Mouse (Mus musculus): ENCODE results near the gene Pcnx3. TPM values are rescaled to one million over a fixed set of nuclear protein-coding genes. Genes with fewer than 3 reads are reported as not detected.

The Pcnx3 gene
- polyA plus RNA-seq, 1 experiment from 2014 or later: 38.3 TPM

DNA sequence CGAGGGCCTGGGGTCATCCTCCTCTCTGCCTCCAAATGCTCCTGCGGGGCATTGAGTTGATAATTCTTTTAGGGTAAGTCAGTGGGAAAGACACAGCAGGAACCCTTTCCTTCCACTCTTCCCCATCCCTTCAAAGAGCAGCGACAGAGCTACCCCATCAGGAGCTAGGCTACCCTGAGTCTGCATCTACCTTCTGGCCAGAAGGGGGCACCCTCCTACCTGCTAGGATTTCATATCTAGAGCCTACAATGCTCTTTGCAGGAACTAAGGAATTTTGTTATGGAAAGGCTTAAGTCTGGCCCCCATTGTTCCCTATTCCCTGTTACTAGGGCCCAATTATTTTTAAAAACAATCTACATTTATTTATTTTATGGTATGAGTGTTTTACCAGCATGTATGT is 22.5 kb upstream of the Pcnx3 start:
- Histone ChIP-seq H3K9me3 (no peaks in the 10 kb centered on the region), H3K4me2 (no peak overlapping the region), H3K4me1 (replicated peaks) (peaks cover 26% of the 10 kb centered on the region), H3K36me3 (peaks cover 85% of the 10 kb centered on the region), H3K27me3 (no peaks in the 10 kb centered on the region), H3K27ac (no peak overlapping the region), H3K4me3 (replicated peaks) (no peak overlapping the region), H3K9ac (replicated peaks) (no peak overlapping the region)
- WGBS: 14% methylated on average over 3 of the region's 3 CpGs
- ATAC-seq (ENCODE audit: insufficient number of reproducible peaks, insufficient read depth, low FRiP score, low TSS enrichment, low read depth): no peak

DNA sequence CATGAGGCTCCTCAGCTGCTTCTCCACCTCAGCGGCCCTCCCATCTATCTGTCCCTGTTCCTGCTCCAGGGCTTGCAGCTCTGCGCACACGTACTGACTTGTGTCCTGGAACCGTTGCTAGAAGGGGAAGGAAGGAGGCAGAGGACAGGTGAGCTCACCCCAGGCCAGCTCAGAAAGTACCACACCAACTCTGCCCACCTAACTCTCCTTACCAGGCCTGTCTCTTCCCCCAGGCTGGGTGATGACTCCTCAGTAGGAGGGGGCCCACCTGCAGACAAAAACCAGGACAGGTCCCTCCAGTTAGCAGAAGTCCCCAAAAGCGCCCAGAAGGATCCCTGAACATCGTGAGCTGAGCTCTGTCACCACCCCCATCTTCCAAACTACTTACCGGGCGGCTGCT is 21.9 kb upstream of the Pcnx3 start:
- 90% methylated on average over 8 of the region's 8 CpGs for WGBS

DNA sequence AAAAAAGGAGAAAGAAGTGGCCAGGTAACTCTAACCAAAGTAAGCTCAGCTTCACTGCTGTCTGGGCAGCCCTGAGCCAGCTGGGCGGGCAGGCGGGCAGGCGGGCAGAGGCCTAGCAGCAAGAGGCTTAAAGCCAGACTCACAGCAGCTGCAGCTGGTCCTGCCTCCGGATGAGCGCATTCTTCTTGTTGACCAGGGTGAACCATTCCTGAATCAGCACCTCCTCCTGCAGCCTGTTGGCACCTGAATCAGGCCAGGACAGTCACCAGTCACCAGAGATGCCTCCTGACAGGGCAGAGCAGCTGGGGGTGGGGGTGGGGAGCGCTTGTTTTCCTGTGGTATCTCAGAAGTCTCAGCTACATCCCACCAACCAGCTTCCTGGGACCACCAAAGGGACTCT is 21.4 kb upstream of the Pcnx3 start:
- no peak overlapping the region for H3K4me2 ChIP-seq
- H3K27me3 ChIP-seq: no peaks in the 10 kb centered on the region
- H3K27ac ChIP-seq: no peak overlapping the region
- ATAC-seq (ENCODE audit: insufficient number of reproducible peaks, insufficient read depth, low FRiP score, low TSS enrichment, low read depth): no peak
- peaks cover 77% of the 10 kb centered on the region for H3K36me3 ChIP-seq
- H3K9ac ChIP-seq (replicated peaks): no peak overlapping the region
- no peak overlapping the region for H3K4me3 ChIP-seq (replicated peaks)
- no peaks in the 10 kb centered on the region for H3K9me3 ChIP-seq
- WGBS: 96% methylated on average over 6 of the region's 6 CpGs
- peaks cover 15% of the 10 kb centered on the region for H3K4me1 ChIP-seq (replicated peaks)

More for the DNA sequence above, 21.9 kb upstream of the Pcnx3 start:
- Histone ChIP-seq H3K4me3 (replicated peaks) (no peak overlapping the region), H3K4me2 (no peak overlapping the region), H3K27ac (no peak overlapping the region), H3K36me3 (peaks cover 82% of the 10 kb centered on the region), H3K4me1 (replicated peaks) (peaks cover 20% of the 10 kb centered on the region), H3K9ac (replicated peaks) (no peak overlapping the region), H3K27me3 (no peaks in the 10 kb centered on the region), H3K9me3 (no peaks in the 10 kb centered on the region)
- no peak for ATAC-seq (ENCODE audit: insufficient number of reproducible peaks, insufficient read depth, low FRiP score, low TSS enrichment, low read depth)

DNA sequence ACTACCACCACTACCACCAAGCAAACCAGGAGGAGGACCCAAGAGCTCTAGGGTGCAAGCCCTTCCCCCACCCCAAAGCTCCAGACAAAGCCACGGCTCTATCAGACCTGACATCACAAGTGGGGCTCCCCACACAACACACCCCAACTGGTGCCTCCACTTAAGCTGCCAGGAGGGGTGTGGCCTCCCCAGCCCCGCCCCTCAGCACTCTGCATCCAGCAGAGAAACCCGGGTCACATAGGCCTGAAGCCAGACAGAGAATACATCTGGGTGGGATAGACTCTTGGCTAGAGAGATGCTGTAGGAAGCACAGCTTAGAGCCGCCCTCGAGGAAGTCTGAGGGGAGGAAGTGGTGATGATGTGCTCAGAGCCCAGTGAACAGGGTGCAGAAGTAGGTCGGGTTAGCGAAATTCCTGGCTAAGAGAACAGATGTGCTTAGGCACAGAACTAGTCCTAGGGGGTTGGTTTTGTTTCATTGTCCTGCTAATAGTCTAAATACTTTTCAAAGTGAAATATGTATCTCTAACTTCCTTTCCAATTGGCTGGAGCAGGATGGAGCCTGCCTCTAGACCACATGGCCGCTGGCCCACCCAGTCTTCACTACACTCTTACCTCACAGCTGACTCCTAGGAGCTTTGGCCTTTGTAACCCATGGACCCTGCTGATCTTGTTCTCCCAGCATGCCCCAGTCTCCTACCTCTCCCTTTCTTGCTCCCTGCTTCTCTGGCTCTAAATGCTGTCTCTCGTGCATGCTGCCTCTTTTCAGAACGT is 16.3 kb upstream of the Pcnx3 start:
- Histone ChIP-seq H3K9me3 (no peaks in the 10 kb centered on the region), H3K27me3 (no peaks in the 10 kb centered on the region), H3K36me3 (peaks cover 80% of the 10 kb centered on the region), H3K4me2 (no peak overlapping the region), H3K27ac (0 out of 2 replicates have a peak overlapping the region, but pooled peaks have one; percentile 51), H3K4me3 (replicated peaks) (no peak overlapping the region), H3K4me1 (replicated peaks) (peaks cover 5% of the 10 kb centered on the region), H3K9ac (replicated peaks) (0 out of 2 replicates have a peak overlapping the region, but pooled peaks have one; percentile 24)
- 46% methylated on average over 10 of the region's 10 CpGs for WGBS
- no peak for ATAC-seq (ENCODE audit: insufficient number of reproducible peaks, insufficient read depth, low FRiP score, low TSS enrichment, low read depth)

DNA sequence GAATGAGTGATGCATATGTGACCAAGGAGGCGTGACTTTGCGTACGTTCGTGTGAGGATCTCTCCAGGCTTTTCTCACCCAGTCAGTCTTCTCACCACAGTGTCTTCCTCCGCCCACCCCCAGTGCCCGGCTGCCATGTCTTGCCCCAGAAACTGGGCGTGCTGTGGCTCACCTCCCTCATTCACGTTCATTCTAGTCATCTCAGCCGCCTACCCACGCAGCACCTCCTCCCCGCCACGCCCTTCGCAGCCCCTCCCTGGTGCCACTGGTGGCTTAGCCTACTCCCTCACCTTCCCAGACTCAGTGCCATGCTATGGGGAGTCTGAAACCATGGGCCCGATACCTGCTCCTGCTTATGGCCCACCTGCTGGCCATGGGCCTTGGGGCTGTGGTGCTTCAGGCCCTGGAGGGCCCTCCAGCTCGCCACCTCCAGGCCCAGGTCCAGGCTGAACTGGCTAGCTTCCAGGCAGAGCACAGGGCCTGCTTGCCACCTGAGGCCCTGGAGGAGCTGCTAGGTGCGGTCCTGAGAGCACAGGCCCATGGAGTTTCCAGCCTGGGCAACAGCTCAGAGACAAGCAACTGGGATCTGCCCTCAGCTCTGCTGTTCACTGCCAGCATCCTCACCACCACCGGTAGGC is 15.6 kb upstream of the Pcnx3 start, which contains the start of gene Kcnk7:
Gene Kcnk7 (plus strand): TSS at position 205 of the 638 bp plus-strand sequence.
- Histone ChIP-seq H3K9ac (replicated peaks) (no peak within 1 kb of the TSS), H3K36me3 (peaks cover 81% of the 10 kb centered on the region), H3K4me2 (no peak within 1 kb of the TSS), H3K9me3 (no peaks in the 10 kb centered on the region), H3K4me3 (replicated peaks) (no peak within 1 kb of the TSS), H3K4me1 (replicated peaks) (peaks cover 5% of the 10 kb centered on the region), H3K27ac (0 out of 2 replicates have a peak within 1 kb of the TSS, but pooled peaks have one; percentile 51), H3K27me3 (no peaks in the 10 kb centered on the region)
- 68% methylated on average over 17 of the region's 17 CpGs for WGBS
- ATAC-seq (ENCODE audit: insufficient number of reproducible peaks, insufficient read depth, low FRiP score, low TSS enrichment, low read depth): no peak

DNA sequence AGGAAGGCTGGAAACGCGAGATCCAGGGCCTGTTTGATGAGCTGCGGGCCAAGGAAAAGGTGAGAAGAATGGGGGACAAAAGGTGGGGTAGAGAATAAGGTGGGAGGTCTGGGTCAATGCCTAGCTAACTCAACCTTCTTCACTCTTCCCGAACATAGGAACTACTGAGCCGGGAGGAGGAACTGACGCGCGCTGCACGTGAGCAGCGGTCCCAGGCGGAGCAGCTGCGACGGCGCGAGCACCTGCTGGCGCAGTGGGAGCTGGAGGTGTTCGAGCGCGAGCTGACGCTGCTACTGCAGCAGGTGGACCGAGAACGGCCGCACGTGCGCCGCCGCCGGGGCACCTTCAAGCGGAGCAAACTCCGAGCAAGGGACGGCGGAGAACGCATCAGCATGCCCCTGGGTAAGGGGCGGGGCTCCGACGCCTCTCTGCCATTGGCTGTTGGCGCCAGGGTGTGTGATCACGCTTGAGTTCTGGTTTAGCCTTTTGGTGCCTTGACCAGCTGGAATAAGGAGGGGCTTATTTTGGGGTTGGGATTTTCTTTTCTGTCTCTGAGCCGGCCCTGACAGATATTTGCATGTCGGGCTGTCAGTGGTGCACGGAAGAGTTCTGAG is 7.2 kb upstream of the Pcnx3 start:
- H3K27ac ChIP-seq: no peak overlapping the region
- H3K4me2 ChIP-seq: peak overlapping the region; percentile 48
- WGBS: 13% methylated on average over 41 of the region's 41 CpGs
- peaks cover 35% of the 10 kb centered on the region for H3K4me1 ChIP-seq (replicated peaks)
- H3K36me3 ChIP-seq: peaks cover 100% of the 10 kb centered on the region
- 0 out of 2 replicates have a peak, but pooled peaks cover 3% of the 10 kb centered on the region for H3K27me3 ChIP-seq
- H3K9me3 ChIP-seq: no peaks in the 10 kb centered on the region
- 0 out of 2 replicates have a peak, but pooled peaks have one; percentile 21 for ATAC-seq (ENCODE audit: insufficient number of reproducible peaks, insufficient read depth, low FRiP score, low TSS enrichment, low read depth)
- no peak overlapping the region for H3K9ac ChIP-seq (replicated peaks)
- no peak overlapping the region for H3K4me3 ChIP-seq (replicated peaks)

DNA sequence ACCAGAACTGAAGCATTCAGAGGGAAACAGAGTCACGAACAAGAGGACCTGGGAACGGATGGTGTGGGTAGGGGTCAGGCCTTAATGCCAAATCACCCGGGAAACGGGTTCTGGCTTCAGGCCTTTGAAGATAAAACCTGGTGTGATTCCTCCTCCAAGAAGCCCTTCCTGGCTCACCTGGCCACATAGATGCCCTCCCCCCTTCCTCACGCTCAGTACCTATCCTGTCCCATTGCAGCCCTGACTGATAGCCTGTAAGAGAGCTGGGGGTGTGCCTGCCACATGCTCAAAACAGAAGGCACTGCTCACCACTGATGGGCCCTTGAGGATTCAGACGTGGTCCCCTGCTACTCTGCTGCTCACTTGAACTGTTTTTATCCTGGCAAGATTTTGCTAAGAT is 5.1 kb upstream of the Pcnx3 start:
- Histone ChIP-seq H3K36me3 (peaks cover 84% of the 10 kb centered on the region), H3K9me3 (no peaks in the 10 kb centered on the region), H3K27ac (no peak overlapping the region), H3K4me2 (no peak overlapping the region), H3K4me3 (replicated peaks) (0 out of 2 replicates have a peak overlapping the region, but pooled peaks have one; percentile 93), H3K27me3 (0 out of 2 replicates have a peak, but pooled peaks cover 3% of the 10 kb centered on the region), H3K9ac (replicated peaks) (no peak overlapping the region; the same call in 1 of the 2 replicates), H3K4me1 (replicated peaks) (peaks cover 46% of the 10 kb centered on the region)
- 88% methylated on average over 6 of the region's 6 CpGs for WGBS
- ATAC-seq (ENCODE audit: insufficient number of reproducible peaks, insufficient read depth, low FRiP score, low TSS enrichment, low read depth): no peak

DNA sequence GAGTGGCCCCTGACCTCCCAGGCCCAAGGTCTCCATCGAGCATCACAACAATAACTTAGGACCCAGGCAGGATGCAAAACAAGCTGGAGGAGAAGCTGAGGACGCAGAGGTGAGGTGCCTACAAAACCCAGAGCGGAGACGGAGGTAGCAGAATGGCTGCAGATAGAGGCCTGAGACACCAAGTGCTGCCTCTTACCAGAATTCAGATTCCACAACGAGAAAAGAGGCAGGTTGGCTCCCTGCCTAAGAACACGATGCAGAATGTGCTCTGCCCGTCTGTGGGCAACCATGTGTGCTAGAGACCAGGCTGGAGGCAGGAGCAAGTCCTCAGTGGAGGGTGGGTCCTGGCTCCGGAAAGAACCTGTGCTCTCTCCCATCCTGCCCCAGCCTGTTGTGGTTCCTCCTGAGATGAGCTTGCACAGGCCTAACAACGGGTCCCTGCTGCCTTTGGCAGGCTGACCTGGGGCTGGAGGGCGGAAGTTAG is 4.2 kb upstream of the Pcnx3 start:
- H3K4me2 ChIP-seq: peak overlapping the region; percentile 95
- peak overlapping the region; percentile 94; the same call in 1 of the 2 replicates for H3K9ac ChIP-seq (replicated peaks)
- peaks cover 46% of the 10 kb centered on the region for H3K4me1 ChIP-seq (replicated peaks)
- 0 out of 2 replicates have a peak, but pooled peaks cover 3% of the 10 kb centered on the region for H3K27me3 ChIP-seq
- ATAC-seq (ENCODE audit: insufficient number of reproducible peaks, insufficient read depth, low FRiP score, low TSS enrichment, low read depth): no peak
- H3K9me3 ChIP-seq: no peaks in the 10 kb centered on the region
- WGBS: 84% methylated on average over 10 of the region's 10 CpGs
- H3K27ac ChIP-seq: peak overlapping the region; percentile 78
- H3K4me3 ChIP-seq (replicated peaks): peak overlapping the region; percentile 93
- peaks cover 75% of the 10 kb centered on the region for H3K36me3 ChIP-seq

DNA sequence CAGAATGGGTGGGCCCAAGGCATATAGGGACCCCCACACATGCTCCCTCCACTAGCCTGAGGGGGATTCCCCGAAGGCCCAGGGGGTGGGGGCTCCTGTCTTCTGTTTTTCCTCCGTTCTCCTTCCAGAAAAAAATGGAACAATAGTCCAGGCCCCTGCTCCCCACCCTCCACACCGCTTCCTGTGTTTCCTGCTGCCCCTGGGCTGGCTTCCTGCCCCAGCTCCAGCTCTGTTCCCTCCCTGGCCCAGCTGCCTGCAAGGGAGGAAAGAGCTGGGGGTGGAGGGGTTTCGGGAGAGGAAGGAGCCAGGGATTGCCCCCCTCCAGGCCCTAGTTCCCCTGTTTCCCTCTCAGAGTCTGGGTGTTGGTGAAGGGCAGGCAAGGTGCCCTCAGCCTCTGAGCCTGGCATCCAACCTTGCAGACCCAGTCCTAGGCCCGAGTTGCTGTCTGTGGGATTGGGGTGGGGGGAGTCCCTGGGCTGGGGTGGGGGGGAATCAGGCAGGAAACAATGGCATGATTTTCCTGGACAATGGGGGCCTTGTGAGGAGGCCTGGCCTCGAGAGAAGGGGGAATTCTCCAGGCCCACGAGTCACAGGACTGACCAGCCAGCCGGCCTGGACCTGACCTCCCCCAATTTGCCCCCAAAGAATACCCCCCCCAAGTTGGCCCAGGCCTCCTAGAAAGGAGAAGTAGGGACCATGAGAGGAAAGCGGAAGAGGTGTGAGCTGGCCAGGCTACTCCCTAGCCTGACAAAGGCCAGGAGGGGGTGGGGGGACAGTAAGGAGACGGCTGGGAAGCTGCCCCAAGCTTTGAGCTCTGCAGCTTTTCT is 3.6 kb upstream of the Pcnx3 start:
- peak overlapping the region; percentile 78 for H3K27ac ChIP-seq
- no peaks in the 10 kb centered on the region for H3K9me3 ChIP-seq
- 81% methylated on average over 10 of the region's 10 CpGs for WGBS
- peaks cover 52% of the 10 kb centered on the region for H3K4me1 ChIP-seq (replicated peaks)
- peak overlapping the region; percentile 95 for H3K4me2 ChIP-seq
- peak overlapping the region; percentile 94 for H3K9ac ChIP-seq (replicated peaks)
- H3K36me3 ChIP-seq: peaks cover 69% of the 10 kb centered on the region
- H3K27me3 ChIP-seq: 0 out of 2 replicates have a peak, but pooled peaks cover 3% of the 10 kb centered on the region
- H3K4me3 ChIP-seq (replicated peaks): peak overlapping the region; percentile 93
- ATAC-seq (ENCODE audit: insufficient number of reproducible peaks, insufficient read depth, low FRiP score, low TSS enrichment, low read depth): no peak

DNA sequence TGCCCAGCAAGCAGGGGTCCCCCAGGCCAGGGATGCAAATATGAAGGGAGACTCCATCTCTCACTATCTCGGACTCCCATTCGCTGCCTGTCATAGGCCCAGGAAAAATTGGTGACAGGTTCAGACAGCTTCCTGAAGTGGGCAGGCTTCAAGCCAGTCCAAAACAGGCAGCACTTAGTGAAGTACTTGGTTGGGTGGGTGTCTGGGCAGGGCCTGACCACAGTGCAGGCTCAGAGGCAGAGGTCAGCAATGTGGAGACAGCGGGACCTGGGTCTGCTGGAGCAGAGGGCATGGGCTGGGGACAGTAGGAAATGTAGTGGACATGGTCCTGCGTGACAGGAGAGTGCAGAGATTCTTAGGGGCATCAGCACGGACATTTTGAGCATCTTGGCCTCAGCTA is 2.9 kb upstream of the Pcnx3 start:
- Histone ChIP-seq H3K4me1 (replicated peaks) (peaks cover 55% of the 10 kb centered on the region), H3K9me3 (no peaks in the 10 kb centered on the region), H3K27ac (peak overlapping the region; percentile 78), H3K36me3 (peaks cover 66% of the 10 kb centered on the region), H3K27me3 (0 out of 2 replicates have a peak, but pooled peaks cover 3% of the 10 kb centered on the region), H3K4me3 (replicated peaks) (peak overlapping the region; percentile 93), H3K4me2 (peak overlapping the region; percentile 95), H3K9ac (replicated peaks) (peak overlapping the region; percentile 94)
- ATAC-seq (ENCODE audit: insufficient number of reproducible peaks, insufficient read depth, low FRiP score, low TSS enrichment, low read depth): no peak
- WGBS: 93% methylated on average over 5 of the region's 5 CpGs

Data from limb, embryonic 12.5 days (tissue).